ENCODE assay signal across 8 mouse cellular contexts in genomic region chr7:27179217-27179918, GRCm38 (mm10). TPM values are rescaled to one million over a fixed set of nuclear protein-coding genes. Genes with fewer than 3 reads are reported as not detected.
A peak's percentile ranks its signal among the peaks of the same experiment; 100 is the strongest.
DNase-seq lines count a peak whose midpoint lies in the region; ATAC-seq and TF ChIP-seq lines count a peak whose summit lies in the region.

No protein-coding gene starts in this region.

- 44% methylated on average over 16 of the region's 16 CpGs for WGBS in liver, embryonic 11.5 days

- H3K9me3 ChIP-seq in liver, embryonic 11.5 days (ENCODE audit: control insufficient read depth, low read length) = no peaks in the 10 kb centered on the region

- DNase-seq in CD4-positive, CD25-positive, alpha-beta regulatory T cell, adult 2 months (ENCODE audit: low read depth, low spot score) = peak; percentile 23
- no peak for DNase-seq in testis, postnatal 14 days (ENCODE audit: low spot score)
- no peak for DNase-seq in liver, embryonic 11.5 days (ENCODE audit: low spot score)
- DNase-seq in retina, postnatal 1 day = no peak
- no peak for DNase-seq in adrenal gland, postnatal 4 days (ENCODE audit: low spot score in 2 of 2)
- DNase-seq in layer of hippocampus, adult 11-12 months (ENCODE audit: low spot score) = no peak

- no peaks in the 10 kb centered on the region for H3K36me3 ChIP-seq in testis, adult 2 months (ENCODE audit: control insufficient read depth, insufficient read depth, low read length)
- H3K36me3 ChIP-seq in liver, embryonic 11.5 days (ENCODE audit: control insufficient read depth, insufficient read depth, low read length) = 0 out of 2 replicates have a peak, but pooled peaks cover 5% of the 10 kb centered on the region

- ATAC-seq in CD4-positive, CD25-positive, alpha-beta regulatory T cell, adult 4 months = no peak
- ATAC-seq in liver, embryonic 11.5 days (replicated peaks; ENCODE audit: low FRiP score) = no peak

- peak overlapping the region; percentile 93 for H3K4me3 ChIP-seq in testis, adult 2 months (ENCODE audit: control insufficient read depth, low read depth, low read length)
- H3K4me3 ChIP-seq in liver, embryonic 11.5 days (ENCODE audit: low read depth, low read length) = peak overlapping the region; percentile 73

- H3K4me1 ChIP-seq in testis, adult 2 months (ENCODE audit: control insufficient read depth, insufficient read depth, low read length) = peaks cover 10% of the 10 kb centered on the region
- peaks cover 8% of the 10 kb centered on the region for H3K4me1 ChIP-seq in liver, embryonic 11.5 days (replicated peaks; ENCODE audit: control insufficient read depth, insufficient read depth, low read length)

- TF ChIP-seq POLR2A in testis, adult 2 months (IDR thresholded peaks at IDR 0.05; ENCODE audit: control insufficient read depth, low read depth, low read length) = no peak

- H3K27me3 ChIP-seq in testis, adult 2 months (ENCODE audit: control insufficient read depth, insufficient read depth, low read length) = no peaks in the 10 kb centered on the region
- no peaks in the 10 kb centered on the region for H3K27me3 ChIP-seq in liver, embryonic 11.5 days (replicated peaks; ENCODE audit: control insufficient read depth, insufficient read depth, low read length)

- peak overlapping the region; percentile 45 for H3K27ac ChIP-seq in testis, adult 2 months (ENCODE audit: control insufficient read depth, insufficient read depth, low read depth, low read length)
- peak overlapping the region; percentile 67 for H3K27ac ChIP-seq in liver, embryonic 11.5 days (ENCODE audit: low read depth, low read length)

- peak overlapping the region; percentile 70 for H3K4me2 ChIP-seq in liver, embryonic 11.5 days

- peak overlapping the region; percentile 41; the same call in 1 of the 2 replicates for H3K9ac ChIP-seq in liver, embryonic 11.5 days (ENCODE audit: low read depth, low read length)

- no peak for TF ChIP-seq CTCF in testis, adult 2 months (IDR thresholded peaks at IDR 0.05; ENCODE audit: control insufficient read depth, insufficient read depth, insufficient replicate concordance, low read depth, low read length)

RNA-seq across cellular contexts. Expression of gene Rab4b, which starts 0.7 kb away (rescaled TPM):
- polyA plus RNA-seq in CD4-positive, CD25-positive, alpha-beta regulatory T cell, adult 4 months (2017; shearing (Covaris generic)) = 100 to 1,000 TPM; 118 to 144 TPM
- 64.5 and 65.1 TPM in 2 replicates for polyA plus RNA-seq in testis, adult 2 months (2012; rRNA removed)
- 40.9 and 44.8 TPM in 2 replicates for polyA plus RNA-seq in liver, embryonic 11.5 days (2014; fragmentation: Nextera tagmentation; extraction: Ambion mirVana)
- 10 to 100 TPM; 53.3 to 60.8 TPM for total RNA-seq in adrenal gland, postnatal 4 days (2021)

RNA-seq across cellular contexts. Expression of gene Gm21983, which starts 1.5 kb away (rescaled TPM):
- polyA plus RNA-seq in CD4-positive, CD25-positive, alpha-beta regulatory T cell, adult 4 months (2017; shearing (Covaris generic)) = not detected
- polyA plus RNA-seq in testis, adult 2 months (2012; rRNA removed) = not detected in 2 replicates
- not detected in 2 replicates for polyA plus RNA-seq in liver, embryonic 11.5 days (2014; fragmentation: Nextera tagmentation; extraction: Ambion mirVana)
- total RNA-seq in adrenal gland, postnatal 4 days (2021) = not detected

RNA-seq across cellular contexts. Expression of gene Mia, which starts 1.6 kb away (rescaled TPM):
- under 1 TPM in 1 of 2 experiments, not detected in 1; 0.52 TPM for polyA plus RNA-seq in CD4-positive, CD25-positive, alpha-beta regulatory T cell, adult 4 months (2017; shearing (Covaris generic))
- polyA plus RNA-seq in testis, adult 2 months (2012; rRNA removed) = 6.9 and 7.8 TPM in 2 replicates
- polyA plus RNA-seq in liver, embryonic 11.5 days (2014; fragmentation: Nextera tagmentation; extraction: Ambion mirVana) = 0.73 and 1.3 TPM in 2 replicates
- total RNA-seq in adrenal gland, postnatal 4 days (2021) = 1 to 10 TPM in 1 of 2 experiments, under 1 TPM in 1; 0.62 to 2.3 TPM

RNA-seq across cellular contexts. Expression of gene Egln2, which starts 12.8 kb away (rescaled TPM):
- 10 to 100 TPM; 16.8 to 16.9 TPM for polyA plus RNA-seq in CD4-positive, CD25-positive, alpha-beta regulatory T cell, adult 4 months (2017; shearing (Covaris generic))
- polyA plus RNA-seq in testis, adult 2 months (2012; rRNA removed) = 622 and 747 TPM in 2 replicates
- polyA plus RNA-seq in liver, embryonic 11.5 days (2014; fragmentation: Nextera tagmentation; extraction: Ambion mirVana) = 37.1 and 39.7 TPM in 2 replicates
- total RNA-seq in adrenal gland, postnatal 4 days (2021) = 100 to 1,000 TPM; 106 to 111 TPM

RNA-seq across cellular contexts. Expression of gene BC024978, which starts 16.2 kb away (rescaled TPM):
- 1 to 10 TPM; 3.8 to 6.0 TPM for polyA plus RNA-seq in CD4-positive, CD25-positive, alpha-beta regulatory T cell, adult 4 months (2017; shearing (Covaris generic))
- 44.3 TPM in 2 replicates for polyA plus RNA-seq in testis, adult 2 months (2012; rRNA removed)
- 2.5 and 2.8 TPM in 2 replicates for polyA plus RNA-seq in liver, embryonic 11.5 days (2014; fragmentation: Nextera tagmentation; extraction: Ambion mirVana)
- 10 to 100 TPM; 19.2 to 22.7 TPM for total RNA-seq in adrenal gland, postnatal 4 days (2021)
